Mouse (Mus musculus) liver, embryonic 14.5 days (tissue): ENCODE data around the gene I830077J02Rik. TPM values are rescaled to one million over a fixed set of nuclear protein-coding genes. Genes with fewer than 3 reads are reported as not detected.

Experiments used
- ATAC-seq: fragments of 200-750 bp; cut with Nextera tagmentation; 2 replicates; pipeline ENCODE4 v1.8.0; 2017; ENCODE audit warnings: moderate number of reproducible peaks, mild to moderate bottlenecking, moderate library complexity; ENCODE audit not compliant: insufficient read depth
- DNase-seq, 3 experiments: peaks; one replicate each; pipeline ENCODE4 v3.0.0-alpha.2; 2012 to 2013; ENCODE audit warnings: low read depth in 3 of 3, low spot score in 3 of 3
- H3K27ac ChIP-seq: fragments of 300-500 bp; sonication (generic); 2 replicates; pipeline ENCODE4 v1.5.1; 2014; ENCODE audit warnings: moderate library complexity, mild to moderate bottlenecking, control low read depth, inconsistent platforms
- H3K27me3 ChIP-seq: fragments of 300-500 bp; sonication (generic); 2 replicates; pipeline ENCODE4 v1.6.1; 2014; ENCODE audit warnings: mild to moderate bottlenecking, low read length, moderate library complexity; ENCODE audit not compliant: control insufficient read depth, insufficient read depth
- H3K36me3 ChIP-seq: fragments of 300-500 bp; sonication (generic); replicated peaks from 2 replicates; pipeline ENCODE4 v1.6.1; 2014; ENCODE audit warnings: low read depth; ENCODE audit not compliant: control insufficient read depth, insufficient read depth
- H3K4me1 ChIP-seq, 2 experiments: fragments of 200-500 bp in 1 of 2; fragments of 300-500 bp in 1 of 2; sonication (generic) in 1 of 2; replicated peaks; 2 replicates each; pipeline ENCODE4 v1.6.1; 2012 to 2014; ENCODE audit warnings: antibody characterized with exemption in 1 of 2, inconsistent platforms in 1 of 2, low read length in 1 of 2; ENCODE audit not compliant: control insufficient read depth in 2 of 2, insufficient read depth in 2 of 2
- H3K4me2 ChIP-seq: fragments of 300-500 bp; sonication (generic); 2 replicates; pipeline ENCODE4 v1.6.1; 2014; ENCODE audit warnings: low read depth, mild to moderate bottlenecking, control low read depth, moderate library complexity
- H3K4me3 ChIP-seq, 2 experiments: fragments of 200-500 bp in 1 of 2; fragments of 300-500 bp in 1 of 2; sonication (generic) in 1 of 2; 2 replicates each; pipeline ENCODE4 v1.5.1; 2012 to 2014; ENCODE audit warnings: low read depth in 2 of 2, low read length in 2 of 2, mild to moderate bottlenecking in 2 of 2, control low read depth in 1 of 2, inconsistent platforms in 1 of 2, moderate library complexity in 1 of 2; ENCODE audit not compliant: insufficient read depth in 1 of 2
- H3K9ac ChIP-seq: fragments of 300-500 bp; sonication (generic); replicated peaks from 2 replicates; pipeline ENCODE4 v1.6.1; 2014; ENCODE audit warnings: mild to moderate bottlenecking, control low read depth, moderate library complexity
- H3K9me3 ChIP-seq: fragments of 300-500 bp; sonication (generic); 2 replicates; pipeline ENCODE4 v1.6.1; 2016; ENCODE audit warnings: low read length, mixed read lengths; ENCODE audit not compliant: control insufficient read depth
- CTCF ChIP-seq: IDR thresholded peaks from 2 replicates; pipeline ENCODE4 v1.5.1; 2016; ENCODE audit warnings: antibody characterized with exemption, low read depth, control low read depth
- EP300 ChIP-seq: IDR thresholded peaks from 2 replicates; pipeline ENCODE4 v1.6.1; 2016; ENCODE audit warnings: antibody characterized with exemption, low read depth
- WGBS: fragments of 180-500 bp; shearing (Covaris S2); extraction: QIAGEN DNeasy Blood & Tissue Kit; methylation state at CpG from one replicate; pipeline ENCODE4 v1.1.7; 2014; ENCODE audit not compliant: insufficient replicate concordance; 5-methylcytosine and 5-hydroxymethylcytosine counted together
- polyA plus RNA-seq, 2 experiments: library from polyadenylated mRNA; depleted of rRNA in 1 of 2; stranded (reverse) in 1 of 2; unstranded in 1 of 2; fragments of >200 nt; fragmentation: Nextera tagmentation in 1 of 2; extraction: Ambion mirVana in 1 of 2; gene quantifications; 2 replicates each; pipeline versions ENCODE4 v1.2.1 to v1.2.3; 2012 to 2014

The I830077J02Rik gene
- polyA plus RNA-seq, 2 experiments, result 3.0 to 4.1 TPM

DNA sequence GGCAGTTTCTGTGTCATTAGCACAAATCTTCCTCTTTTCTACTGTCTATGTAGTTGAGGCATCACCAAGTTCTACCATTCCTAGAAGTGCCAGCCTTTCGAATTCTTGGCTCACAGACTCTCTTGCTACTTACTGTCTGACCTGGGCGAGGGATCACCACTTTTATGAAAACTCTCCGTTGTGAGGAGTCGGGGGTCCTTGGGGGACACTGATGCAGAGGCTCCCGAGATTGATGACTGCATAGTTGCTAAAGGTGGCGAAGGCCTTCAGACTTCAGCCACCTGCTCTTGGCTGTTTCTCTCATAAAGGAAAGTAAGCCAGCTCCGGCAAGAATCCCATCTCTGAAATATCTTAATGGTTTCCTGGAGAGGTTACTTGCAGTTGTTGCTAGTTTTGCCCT lies 50.4 kb downstream of the I830077J02Rik start:
- DNase-seq (no peak), ATAC-seq (no peak)
- H3K27ac ChIP-seq, result no peak overlapping the region
- peaks cover 0 to 6% of the 10 kb centered on the region in 2 experiments; a peak in 2 of 4 replicates for H3K4me1 ChIP-seq
- no peaks in the 10 kb centered on the region for H3K9me3 ChIP-seq
- no peak overlapping the region for H3K9ac ChIP-seq
- WGBS, result 70% methylated on average over 7 of the region's 7 CpGs
- H3K4me2 ChIP-seq, result no peak overlapping the region
- H3K4me3 ChIP-seq, result no peak overlapping the region
- no peak for TF ChIP-seq CTCF
- no peak for TF ChIP-seq EP300
- H3K27me3 ChIP-seq, result no peaks in the 10 kb centered on the region
- no peaks in the 10 kb centered on the region for H3K36me3 ChIP-seq

DNA sequence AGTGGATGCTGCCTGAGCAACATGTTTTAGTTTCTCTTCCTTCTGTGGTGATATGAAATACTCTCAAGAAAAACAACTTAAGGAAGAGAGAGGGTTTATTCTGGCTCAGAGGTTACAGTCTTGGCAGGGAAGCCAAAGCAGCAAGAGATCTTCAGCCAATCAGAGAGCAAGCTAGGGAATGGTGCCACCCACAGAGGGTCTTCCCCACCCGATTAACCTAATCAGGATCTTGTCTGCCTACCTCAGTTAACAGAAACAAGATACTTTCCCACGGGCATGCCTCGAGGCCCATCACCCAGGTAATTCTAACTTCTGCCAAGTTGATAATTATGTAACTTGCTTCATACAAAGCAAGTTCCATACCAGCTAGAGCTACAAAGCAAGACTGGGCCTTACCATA lies 52.0 kb downstream of the I830077J02Rik start:
- no peak overlapping the region for H3K4me3 ChIP-seq
- peaks cover 0 to 6% of the 10 kb centered on the region in 2 experiments; a peak in 2 of 4 replicates for H3K4me1 ChIP-seq
- no peak overlapping the region for H3K27ac ChIP-seq
- 33% methylated on average over 3 of the region's 3 CpGs for WGBS
- no peaks in the 10 kb centered on the region for H3K36me3 ChIP-seq
- no peak overlapping the region for H3K9ac ChIP-seq
- no peaks in the 10 kb centered on the region for H3K27me3 ChIP-seq
- TF ChIP-seq EP300 (no peak), CTCF (no peak)
- H3K4me2 ChIP-seq, result no peak overlapping the region
- no peaks in the 10 kb centered on the region for H3K9me3 ChIP-seq
- DNase-seq, result no peak
- ATAC-seq, result no peak

DNA sequence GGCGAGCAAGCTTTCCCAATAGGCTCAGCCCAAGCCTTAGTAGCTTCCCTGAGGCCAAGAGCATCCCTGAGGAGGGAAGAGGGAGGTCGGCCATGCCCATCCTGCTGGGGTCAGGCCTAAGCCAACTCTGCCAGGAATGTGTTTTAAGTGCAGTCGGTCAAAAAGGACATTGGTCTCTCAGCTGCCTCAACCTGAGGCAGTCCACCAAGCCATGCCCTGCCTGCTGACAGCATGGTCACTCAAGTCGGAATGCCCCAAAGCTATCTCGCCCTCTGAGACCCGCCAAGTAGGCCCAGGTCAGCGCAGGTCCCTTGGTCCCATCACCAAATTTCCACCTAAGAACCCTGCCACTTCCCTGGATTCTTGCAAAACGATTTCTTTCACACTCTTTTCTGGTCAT lies 53.7 kb downstream of the I830077J02Rik start:
- Histone ChIP-seq H3K9ac (no peak overlapping the region), H3K4me1 (peaks cover 0 to 6% of the 10 kb centered on the region in 2 experiments; a peak in 2 of 4 replicates), H3K27me3 (no peaks in the 10 kb centered on the region), H3K4me3 (no peak overlapping the region), H3K27ac (no peak overlapping the region), H3K36me3 (no peaks in the 10 kb centered on the region), H3K9me3 (no peaks in the 10 kb centered on the region), H3K4me2 (no peak overlapping the region)
- ATAC-seq, result no peak
- WGBS, result 68% methylated on average over 8 of the region's 8 CpGs
- TF ChIP-seq CTCF (no peak), EP300 (no peak)
- no peak for DNase-seq

DNA sequence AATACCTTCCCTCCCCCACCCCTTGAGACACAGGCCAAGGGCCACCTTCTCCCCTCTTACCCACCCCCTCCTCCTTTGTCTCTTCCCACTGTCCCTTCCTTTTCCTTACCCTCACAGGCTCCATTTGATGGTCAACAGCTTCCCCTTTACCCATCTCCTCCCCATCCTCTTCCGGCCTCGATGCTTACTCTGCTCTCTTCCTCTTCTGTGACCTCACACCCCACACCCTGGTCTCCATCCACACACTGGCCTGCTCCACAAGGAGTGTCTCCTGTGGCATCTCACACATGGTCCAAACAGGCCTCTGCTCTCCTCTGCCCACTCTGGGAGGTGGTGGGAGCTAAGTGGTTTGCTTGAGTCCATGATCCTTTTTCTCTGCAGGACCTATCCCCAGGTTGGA lies 54.5 kb downstream of the I830077J02Rik start:
- peaks cover 0 to 6% of the 10 kb centered on the region in 2 experiments; a peak in 2 of 4 replicates for H3K4me1 ChIP-seq
- no peak overlapping the region for H3K4me3 ChIP-seq
- H3K9me3 ChIP-seq, result no peaks in the 10 kb centered on the region
- H3K36me3 ChIP-seq, result no peaks in the 10 kb centered on the region
- no peak overlapping the region for H3K9ac ChIP-seq
- no peaks in the 10 kb centered on the region for H3K27me3 ChIP-seq
- ATAC-seq (no peak), DNase-seq (no peak)
- no peak overlapping the region for H3K4me2 ChIP-seq
- WGBS, result 28% methylated on average over 2 of the region's 2 CpGs
- no peak overlapping the region for H3K27ac ChIP-seq
- TF ChIP-seq CTCF (no peak), EP300 (no peak)

DNA sequence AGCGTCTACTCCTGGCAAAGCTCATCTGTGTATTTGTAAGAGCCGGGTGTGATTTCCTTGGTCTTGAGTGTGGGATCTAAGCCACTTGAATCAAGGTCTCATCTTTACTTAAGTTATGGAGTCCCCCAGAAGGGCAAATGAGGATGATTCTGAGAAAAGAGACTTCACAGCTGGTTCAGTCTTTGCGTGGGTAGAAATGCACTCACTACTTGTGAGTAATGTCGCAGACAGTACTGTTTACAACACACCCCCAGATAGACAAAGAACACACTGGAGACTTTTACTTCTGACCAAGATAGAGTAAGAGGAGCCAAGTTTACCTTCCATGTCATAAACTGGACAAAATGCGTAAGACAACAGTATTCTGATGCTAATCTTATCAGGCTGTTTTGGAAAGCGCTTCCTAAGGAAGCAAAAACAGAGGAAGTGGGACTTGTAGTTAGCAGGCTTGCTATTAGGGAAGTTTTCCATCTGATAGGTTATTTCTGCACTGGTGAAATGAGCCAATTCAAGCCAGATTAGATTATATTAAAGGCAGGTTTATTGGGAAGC lies 55.1 kb downstream of the I830077J02Rik start:
- no peak for TF ChIP-seq EP300
- TF ChIP-seq CTCF, result no peak
- no peak overlapping the region for H3K4me2 ChIP-seq
- WGBS, result 60% methylated on average over 6 of the region's 6 CpGs
- H3K27me3 ChIP-seq, result no peaks in the 10 kb centered on the region
- H3K27ac ChIP-seq, result no peak overlapping the region
- H3K4me1 ChIP-seq, result peaks cover 0 to 8% of the 10 kb centered on the region in 2 experiments; a peak in 2 of 4 replicates
- no peak for ATAC-seq
- H3K36me3 ChIP-seq, result no peaks in the 10 kb centered on the region
- H3K9me3 ChIP-seq, result no peaks in the 10 kb centered on the region
- H3K4me3 ChIP-seq, result no peak overlapping the region
- H3K9ac ChIP-seq, result no peak overlapping the region
- no peak for DNase-seq
